ENCODE assay signal across 8 mouse cellular contexts in the genomic region with DNA sequence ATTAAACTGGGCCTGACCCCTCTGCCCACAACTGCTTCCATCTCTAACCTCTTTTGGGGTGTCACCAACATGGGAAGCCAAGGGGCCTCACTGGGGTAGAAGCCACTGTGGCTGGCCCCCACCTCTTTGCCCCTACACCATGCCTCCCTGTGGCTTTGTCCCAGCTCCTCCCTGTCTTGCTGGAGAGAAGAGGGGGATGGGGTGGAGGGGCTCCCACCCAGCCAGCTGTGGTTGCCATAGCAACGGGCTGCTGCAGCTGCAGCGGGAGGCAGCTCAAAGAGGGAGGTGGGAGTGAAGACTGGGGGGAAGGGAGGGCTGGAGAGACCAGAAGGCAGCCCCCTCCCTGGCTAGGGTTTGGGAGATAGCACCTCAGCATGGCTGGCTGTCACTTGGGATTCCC. TPM values are rescaled to one million over a fixed set of nuclear protein-coding genes. Genes with fewer than 3 reads are reported as not detected.
DNase-seq lines count a peak whose midpoint lies in the region; ATAC-seq and TF ChIP-seq lines count a peak whose summit lies in the region.

No protein-coding gene starts in this region.

- no peak; the same call in 1 of the 2 replicates for ATAC-seq in heart, embryonic 11.5 days (replicated peaks; ENCODE audit: insufficient number of reproducible peaks, low FRiP score, low TSS enrichment)
- ATAC-seq in limb, embryonic 11.5 days (ENCODE audit: insufficient number of reproducible peaks, low FRiP score, low TSS enrichment, low read depth): peak; percentile 81

- 0% methylated on average over 2 of the region's 2 CpGs for WGBS in heart, embryonic 11.5 days (ENCODE audit: insufficient replicate concordance)
- 0% methylated on average over 2 of the region's 2 CpGs for WGBS in forebrain, embryonic 10.5 days
- WGBS in limb, embryonic 11.5 days: 0% methylated on average over 2 of the region's 2 CpGs

- in situ Hi-C loops in ES-E14 (cut with MboI; ENCODE audit: low sequenced_read_pairs in 2 of 2, unreplicated experiment in 2 of 2): no loop called here

- H3K9ac ChIP-seq in heart, embryonic 11.5 days (ENCODE audit: low read depth, low read length): no peak overlapping the region
- H3K9ac ChIP-seq in ES-E14 (ENCODE audit: insufficient read depth, low read depth, low read length, poor library complexity, severe bottlenecking): peak overlapping the region; percentile 49; the same call in 1 of the 2 replicates
- H3K9ac ChIP-seq in limb, embryonic 11.5 days (ENCODE audit: low read length): peak overlapping the region; percentile 19; the same call in 1 of the 2 replicates

- H3K27ac ChIP-seq in heart, embryonic 11.5 days (ENCODE audit: low read depth, low read length): peak overlapping the region; percentile 29; the same call in 1 of the 2 replicates
- peak overlapping the region; percentile 79 for H3K27ac ChIP-seq in ES-E14 (ENCODE audit: insufficient read depth, low read depth, low read length, poor library complexity, severe bottlenecking)
- H3K27ac ChIP-seq in forebrain, embryonic 10.5 days: peak overlapping the region; percentile 95
- H3K27ac ChIP-seq in limb, embryonic 11.5 days (replicated peaks; ENCODE audit: low read depth, low read length): peak overlapping the region; percentile 90

- DNase-seq in heart, postnatal 25 days (ENCODE audit: low spot score): no peak
- no peak for DNase-seq in ES-E14 (ENCODE audit: low read depth, low spot score)
- peak; percentile 87 for DNase-seq in forebrain, embryonic 10.5 days (ENCODE audit: extremely low spot score, low spot score)
- peak; percentile 90 for DNase-seq in limb, embryonic 11.5 days (ENCODE audit: low spot score)
- peak; percentile 86 for DNase-seq in retina, embryonic 14.5 days (ENCODE audit: low spot score)
- DNase-seq in ovary, postnatal 36 days (ENCODE audit: low spot score): no peak
- no peak for DNase-seq in adrenal gland, postnatal 36 days

- peak overlapping the region; percentile 23 for H3K4me2 ChIP-seq in heart, embryonic 11.5 days
- H3K4me2 ChIP-seq in limb, embryonic 11.5 days (ENCODE audit: low read depth, severe bottlenecking): peak overlapping the region; percentile 32

- intact Hi-C loops in heart, postnatal 25 days (cut with DNase I): loop anchor here (5.0 kb wide), 1 partner anchor 205 kb away; no protein-coding TSS in a partner anchor

- H3K36me3 ChIP-seq in heart, embryonic 11.5 days (ENCODE audit: control insufficient read depth, insufficient read depth, low read length): no peaks in the 10 kb centered on the region
- H3K36me3 ChIP-seq in ES-E14 (ENCODE audit: control insufficient read depth, insufficient read depth, low read length, poor library complexity, severe bottlenecking): 0 out of 2 replicates have a peak, but pooled peaks cover 3% of the 10 kb centered on the region
- peaks cover 48% of the 10 kb centered on the region for H3K36me3 ChIP-seq in forebrain, embryonic 10.5 days (replicated peaks)
- no peaks in the 10 kb centered on the region; the same call in 1 of the 2 replicates for H3K36me3 ChIP-seq in limb, embryonic 11.5 days (ENCODE audit: control insufficient read depth, insufficient read depth, low read length)

- H3K27me3 ChIP-seq in heart, embryonic 11.5 days (ENCODE audit: control insufficient read depth, insufficient read depth, low read length): peaks cover 20% of the 10 kb centered on the region
- H3K27me3 ChIP-seq in forebrain, embryonic 10.5 days (ENCODE audit: poor library complexity, severe bottlenecking): no peaks in the 10 kb centered on the region
- H3K27me3 ChIP-seq in limb, embryonic 11.5 days (ENCODE audit: control insufficient read depth, insufficient read depth, low read length): no peaks in the 10 kb centered on the region

- peaks cover 25% of the 10 kb centered on the region for H3K4me1 ChIP-seq in heart, embryonic 11.5 days (ENCODE audit: control insufficient read depth, insufficient read depth, low read length)
- H3K4me1 ChIP-seq in ES-E14 (ENCODE audit: control insufficient read depth in 2 of 2, insufficient read depth in 2 of 2, low read length in 2 of 2, poor library complexity in 1 of 2): peaks cover 16 to 64% of the 10 kb centered on the region in 2 experiments
- H3K4me1 ChIP-seq in forebrain, embryonic 10.5 days: peaks cover 95% of the 10 kb centered on the region
- H3K4me1 ChIP-seq in limb, embryonic 11.5 days (ENCODE audit: control insufficient read depth, insufficient read depth, low read length): peaks cover 83% of the 10 kb centered on the region

- no peak overlapping the region for H3K4me3 ChIP-seq in heart, embryonic 11.5 days (ENCODE audit: low read depth, low read length)
- peak overlapping the region in 1 of 2 experiments; percentile 22; a peak in 2 of 4 replicates for H3K4me3 ChIP-seq in ES-E14 (ENCODE audit: insufficient read depth in 1 of 2, low read depth in 1 of 2, low read length in 2 of 2, poor library complexity in 1 of 2, severe bottlenecking in 1 of 2)
- peak overlapping the region; percentile 45 for H3K4me3 ChIP-seq in forebrain, embryonic 10.5 days
- no peak overlapping the region for H3K4me3 ChIP-seq in limb, embryonic 11.5 days (ENCODE audit: low read depth, low read length)

- H3K9me3 ChIP-seq in heart, embryonic 11.5 days (replicated peaks; ENCODE audit: control insufficient read depth, low read length): no peaks in the 10 kb centered on the region
- H3K9me3 ChIP-seq in ES-E14 (ENCODE audit: control insufficient read depth, insufficient read depth, low read depth, low read length): no peaks in the 10 kb centered on the region
- H3K9me3 ChIP-seq in forebrain, embryonic 10.5 days: no peaks in the 10 kb centered on the region
- H3K9me3 ChIP-seq in limb, embryonic 11.5 days (ENCODE audit: control insufficient read depth, low read length): no peaks in the 10 kb centered on the region

TF ChIP-seq in ES-E14, 5 proteins besides CTCF, POLR2A, EP300 and RAD21:
- TF ChIP-seq ZC3H11A (IDR thresholded peaks at IDR 0.05; ENCODE audit: borderline replicate concordance, low read depth, low read length) (no peak), HCFC1 (IDR thresholded peaks at IDR 0.05; ENCODE audit: borderline replicate concordance, insufficient read depth, low read length) (no peak), CHD2 (IDR thresholded peaks at IDR 0.05; ENCODE audit: low read depth, low read length) (no peak), ZNF384 (IDR thresholded peaks at IDR 0.05; ENCODE audit: low read depth, low read length) (no peak), MAFK (IDR thresholded peaks at IDR 0.05; ENCODE audit: insufficient read depth, low read depth, low read length) (no peak)

RNA-seq across cellular contexts. Expression of gene Dpf1, which starts 13.8 kb away (rescaled TPM):
- polyA plus RNA-seq in heart, embryonic 11.5 days (2014; fragmentation: Nextera tagmentation; extraction: Ambion mirVana): 2.9 and 3.3 TPM in 2 replicates
- total RNA-seq in heart, postnatal 25 days (2021): under 1 TPM in 1 of 2 experiments, not detected in 1; 0.53 TPM
- 18.0 and 20.0 TPM in 2 replicates for total RNA-seq in ES-E14 (2012; rRNA removed)
- polyA plus RNA-seq in forebrain, embryonic 10.5 days (2016; fragmentation: Nextera tagmentation; extraction: Ambion mirVana): 39.1 and 42.7 TPM in 2 replicates
- polyA plus RNA-seq in limb, embryonic 11.5 days (2014; fragmentation: Nextera tagmentation; extraction: Ambion mirVana): 30.0 and 35.2 TPM in 2 replicates
- 1 to 10 TPM; 2.7 to 3.0 TPM for total RNA-seq in adrenal gland, postnatal 36 days (2021)

RNA-seq across cellular contexts. Expression of gene Ppp1r14a, which starts 28.4 kb away (rescaled TPM):
- 9.4 and 10.3 TPM in 2 replicates for polyA plus RNA-seq in heart, embryonic 11.5 days (2014; fragmentation: Nextera tagmentation; extraction: Ambion mirVana)
- total RNA-seq in heart, postnatal 25 days (2021): 1 to 10 TPM; 9.6 to 9.9 TPM
- 10.6 and 11.2 TPM in 2 replicates for total RNA-seq in ES-E14 (2012; rRNA removed)
- 7.4 and 8.7 TPM in 2 replicates for polyA plus RNA-seq in forebrain, embryonic 10.5 days (2016; fragmentation: Nextera tagmentation; extraction: Ambion mirVana)
- 3.5 and 3.8 TPM in 2 replicates for polyA plus RNA-seq in limb, embryonic 11.5 days (2014; fragmentation: Nextera tagmentation; extraction: Ambion mirVana)
- 1 to 10 TPM; 3.6 to 4.9 TPM for total RNA-seq in adrenal gland, postnatal 36 days (2021)

RNA-seq across cellular contexts. Expression of gene Spint2, which starts 35.8 kb away (rescaled TPM):
- 39.2 and 42.8 TPM in 2 replicates for polyA plus RNA-seq in heart, embryonic 11.5 days (2014; fragmentation: Nextera tagmentation; extraction: Ambion mirVana)
- 10 to 100 TPM; 33.5 to 37.1 TPM for total RNA-seq in heart, postnatal 25 days (2021)
- total RNA-seq in ES-E14 (2012; rRNA removed): 202 and 424 TPM in 2 replicates
- 44.2 and 50.8 TPM in 2 replicates for polyA plus RNA-seq in forebrain, embryonic 10.5 days (2016; fragmentation: Nextera tagmentation; extraction: Ambion mirVana)
- 75.1 and 80.7 TPM in 2 replicates for polyA plus RNA-seq in limb, embryonic 11.5 days (2014; fragmentation: Nextera tagmentation; extraction: Ambion mirVana)
- 10 to 100 TPM; 28.7 to 48.2 TPM for total RNA-seq in adrenal gland, postnatal 36 days (2021)

Comparison
In these comparisons a context has a peak if more than half of its experiments do, and no peak if none do; other contexts are left out.
1. H3K27ac ChIP-seq: peak in every context shown above with its lines; median percentile 95 in forebrain, embryonic 10.5 days; 90 in limb, embryonic 11.5 days; 79 in ES-E14; 29 in heart, embryonic 11.5 days.
2. DNase-seq: peak in forebrain, embryonic 10.5 days (single experiment), limb, embryonic 11.5 days (single experiment) and retina, embryonic 14.5 days (single experiment); none in heart, postnatal 25 days (single experiment), ES-E14 (single experiment), ovary, postnatal 36 days (single experiment) and adrenal gland, postnatal 36 days (0 of 2).